In genomic region chr13:113572046-113572686, GRCm38 (mm10) we compare ENCODE assay signal across 11 mouse cellular contexts. TPM values are rescaled to one million over a fixed set of nuclear protein-coding genes. Genes with fewer than 3 reads are reported as not detected.
DNase-seq lines count a peak whose midpoint lies in the region.
"Had no signal": no experiment of that assay in that cellular context is flagged by ENCODE, and none has a peak within 500 bp of the region (broad histone marks: within the 10 kb centered on the region; RNA-seq: fewer than 3 reads in every experiment).

No protein-coding gene starts in this region.

- intact Hi-C loops in heart, postnatal 10 days (cut with DNase I) = no loop called here

- DNase-seq in layer of hippocampus, adult 9-11 months = peak; percentile 57
- no peak for DNase-seq in layer of hippocampus, postnatal 10 days (ENCODE audit: low spot score in 2 of 2)
- DNase-seq in c-Kit-positive CD71-negative TER-119-negative erythroid progenitor cells, embryonic 14.5 days (ENCODE audit: low read depth) = peak; percentile 22
- peak; percentile 55 to 62 for DNase-seq in heart, postnatal 10 days
- DNase-seq in skeletal muscle tissue, adult 2 months (ENCODE audit: low read depth, low spot score) = peak; percentile 69
- no peak for DNase-seq in right cerebral cortex, postnatal 25 days
- no peak for DNase-seq in neural tube, embryonic 10.5 days (ENCODE audit: extremely low spot score, low spot score)
- DNase-seq in urinary bladder, postnatal 25 days (ENCODE audit: low spot score) = no peak
- DNase-seq: adrenal gland, adult 8-10 months; cerebellum, postnatal 25 days; liver, postnatal 0 days had no signal

RNA-seq across cellular contexts. Expression of gene Snx18, which starts 46.2 kb away (rescaled TPM):
- 10 to 100 TPM; 23.4 to 24.7 TPM for total RNA-seq in layer of hippocampus, postnatal 10 days (2021)
- 10 to 100 TPM; 32.7 to 33.7 TPM for total RNA-seq in heart, postnatal 10 days (2021)

Comparison
In these comparisons a context has a peak if more than half of its experiments do, and no peak if none do; other contexts are left out.
1. DNase-seq: peak in layer of hippocampus, adult 9-11 months (single experiment), c-Kit-positive CD71-negative TER-119-negative erythroid progenitor cells, embryonic 14.5 days (single experiment), heart, postnatal 10 days (2 of 2) and skeletal muscle tissue, adult 2 months (single experiment); none in layer of hippocampus, postnatal 10 days (0 of 2), right cerebral cortex, postnatal 25 days (single experiment), neural tube, embryonic 10.5 days (single experiment) and urinary bladder, postnatal 25 days (single experiment).